Mouse (Mus musculus) E14TG2a.4 (cell line): ENCODE data around the gene Nrip3.

Experiments
- CTCF ChIP-seq: conservative IDR thresholded peaks from 2 replicates; pipeline ENCODE4 v1.5.1; 2014; ENCODE audit warnings: low read length
- NANOG ChIP-seq: IDR thresholded peaks from 2 replicates; pipeline ENCODE4 v1.6.1; 2014; ENCODE audit warnings: borderline replicate concordance, low read length, mixed read lengths
- POU5F1 ChIP-seq: IDR thresholded peaks from 2 replicates; pipeline ENCODE4 v1.6.1; 2014; ENCODE audit warnings: low read length, borderline replicate concordance

DNA sequence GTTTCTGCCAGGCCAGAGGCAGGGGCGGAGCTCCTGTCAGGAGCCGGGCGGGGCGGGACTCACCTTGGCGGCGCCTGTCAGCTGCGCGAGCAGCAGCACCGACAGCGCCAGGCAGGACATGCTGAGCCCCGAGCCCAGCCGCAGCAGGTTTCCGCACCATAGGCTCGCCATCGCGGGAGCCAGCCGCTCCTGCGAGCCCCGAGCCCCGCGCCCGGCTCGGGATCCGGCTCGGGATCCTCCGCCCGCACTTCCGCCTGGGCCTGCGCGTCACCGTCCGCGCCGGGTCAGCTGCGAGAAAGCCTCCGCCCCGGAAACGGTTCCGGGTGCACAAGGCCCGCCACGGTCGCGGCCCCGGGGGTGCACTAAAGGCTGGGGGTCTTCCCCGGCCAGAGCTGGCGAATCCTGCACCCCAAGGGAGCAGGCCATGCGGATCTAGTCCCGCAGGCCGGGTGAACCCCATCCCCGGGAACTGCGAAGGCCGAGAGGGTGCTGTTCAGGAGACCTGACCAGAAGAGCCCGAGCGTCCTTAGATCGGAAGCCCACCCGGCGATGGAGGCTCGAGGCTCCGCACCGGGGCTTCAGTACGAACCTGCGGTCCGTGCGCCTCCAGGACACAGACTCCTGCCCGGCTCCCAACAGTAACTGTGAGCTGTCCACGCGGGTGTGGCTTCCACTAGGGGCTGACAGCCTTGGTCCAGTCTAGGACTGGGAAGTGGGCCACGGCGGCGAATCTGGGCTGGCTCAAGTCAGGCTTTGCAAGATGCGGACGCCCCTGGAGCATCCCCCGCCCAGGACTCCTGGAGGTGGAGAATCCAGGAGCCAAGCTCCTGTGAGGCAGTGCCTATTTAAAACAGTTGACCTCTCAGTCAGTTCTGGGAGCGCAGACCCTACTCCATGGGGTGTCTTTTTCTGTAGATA lies 29.6 kb downstream of the Nrip3 start, which contains the start of gene Tmem9b:
- no peak for TF ChIP-seq CTCF
- no peak for TF ChIP-seq POU5F1
- no peak for TF ChIP-seq NANOG
